Mouse (Mus musculus): ENCODE data around the gene Klf11. TPM values are rescaled to one million over a fixed set of nuclear protein-coding genes. Genes with fewer than 3 reads are reported as not detected.

Gene Klf11
- 17.9 and 19.8 TPM in 2 replicates for polyA plus RNA-seq (2012; rRNA removed; ENCODE audit: low replicate concordance)

GRCm38 (mm10) chr12:24651063-24651557, at the start of gene Klf11:
Gene Klf11, plus strand, starts transcription at chr12:24651274.

GRCm38 (mm10) chr12:24681286-24682023, 30.4 kb downstream of the Klf11 start, which contains the start of gene Cys1:
Gene Cys1, minus strand, starts transcription at chr12:24681813.

GRCm38 (mm10) chr12:24707954-24708823, 57.1 kb downstream of the Klf11 start, which contains the start of gene Rrm2:
Gene Rrm2, plus strand, starts transcription at chr12:24708241.

Other genes starting within 250 kb of the Klf11 start
- 7.3 and 11.1 TPM in 2 replicates for gene Taf1b, start 152.9 kb upstream of the Klf11 start, polyA plus RNA-seq (2012; rRNA removed; ENCODE audit: low replicate concordance)
- gene Grhl1, start 79.0 kb upstream of the Klf11 start, polyA plus RNA-seq (2012; rRNA removed; ENCODE audit: low replicate concordance) = 1.5 and 2.9 TPM in 2 replicates
- 4.1 and 5.5 TPM in 2 replicates for gene Cys1, start 30.5 kb downstream of the Klf11 start, polyA plus RNA-seq (2012; rRNA removed; ENCODE audit: low replicate concordance)
- 1.2 and 5.7 TPM in 2 replicates for gene Rrm2, start 57.0 kb downstream of the Klf11 start, polyA plus RNA-seq (2012; rRNA removed; ENCODE audit: low replicate concordance)
- 0.86 and 10.1 TPM in 2 replicates for gene Mboat2, start 179.6 kb downstream of the Klf11 start, polyA plus RNA-seq (2012; rRNA removed; ENCODE audit: low replicate concordance)

All from subcutaneous adipose tissue, adult 2 months (tissue).